Mouse (Mus musculus) kidney, embryonic 16.5 days (tissue): Measurements from ENCODE around the gene Sod3. TPM values are rescaled to one million over a fixed set of nuclear protein-coding genes. Genes with fewer than 3 reads are reported as not detected.
A peak's percentile ranks its signal among the peaks of the same experiment; 100 is the strongest.

ENCODE experiments used
- ATAC-seq: fragments of 200-750 bp; cut with Nextera tagmentation; 2 replicates; pipeline ENCODE4 v1.8.0; 2017; ENCODE audit warnings: moderate TSS enrichment; ENCODE audit not compliant: low FRiP score, low TSS enrichment
- H3K27ac ChIP-seq: fragments of 300-500 bp; sonication (generic); 2 replicates; pipeline ENCODE4 v1.5.1; 2014; ENCODE audit warnings: low read length
- H3K27me3 ChIP-seq: fragments of 300-500 bp; sonication (generic); 2 replicates; pipeline ENCODE4 v1.6.1; 2014; ENCODE audit warnings: low read length, control low read depth, mixed read lengths; ENCODE audit not compliant: insufficient read depth
- H3K36me3 ChIP-seq: fragments of 300-500 bp; sonication (generic); 2 replicates; pipeline ENCODE4 v1.6.1; 2014; ENCODE audit warnings: low read length, control low read depth, mixed read lengths; ENCODE audit not compliant: insufficient read depth
- H3K4me1 ChIP-seq: fragments of 300-500 bp; sonication (generic); 2 replicates; pipeline ENCODE4 v1.6.1; 2014; ENCODE audit warnings: low read length, control low read depth, mixed read lengths; ENCODE audit not compliant: insufficient read depth
- H3K4me2 ChIP-seq: fragments of 300-500 bp; sonication (generic); replicated peaks from 2 replicates; pipeline ENCODE4 v1.6.1; 2014; ENCODE audit warnings: low read depth, low read length
- H3K4me3 ChIP-seq: fragments of 300-500 bp; sonication (generic); 2 replicates; pipeline ENCODE4 v1.5.1; 2014; ENCODE audit warnings: mild to moderate bottlenecking, low read length
- H3K9ac ChIP-seq: fragments of 300-500 bp; sonication (generic); replicated peaks from 2 replicates; pipeline ENCODE4 v1.6.1; 2014; ENCODE audit warnings: low read length
- H3K9me3 ChIP-seq: fragments of 300-500 bp; sonication (generic); 2 replicates; pipeline ENCODE4 v1.6.1; 2016; ENCODE audit warnings: low read length, control low read depth
- WGBS: fragments of 180-500 bp; shearing (Covaris S2); extraction: QIAGEN DNeasy Blood & Tissue Kit; methylation state at CpG from one replicate; pipeline ENCODE4 v1.1.7; 2014; 5-methylcytosine and 5-hydroxymethylcytosine counted together
- polyA plus RNA-seq: library from polyadenylated mRNA; unstranded; fragments of >200 nt; fragmentation: Nextera tagmentation; extraction: Ambion mirVana; gene quantifications from 2 replicates; pipeline ENCODE4 v1.2.1, GENCODE M21; 2015

Gene Sod3
- polyA plus RNA-seq, 1 experiment from 2014 or later = 28.1 TPM

DNA sequence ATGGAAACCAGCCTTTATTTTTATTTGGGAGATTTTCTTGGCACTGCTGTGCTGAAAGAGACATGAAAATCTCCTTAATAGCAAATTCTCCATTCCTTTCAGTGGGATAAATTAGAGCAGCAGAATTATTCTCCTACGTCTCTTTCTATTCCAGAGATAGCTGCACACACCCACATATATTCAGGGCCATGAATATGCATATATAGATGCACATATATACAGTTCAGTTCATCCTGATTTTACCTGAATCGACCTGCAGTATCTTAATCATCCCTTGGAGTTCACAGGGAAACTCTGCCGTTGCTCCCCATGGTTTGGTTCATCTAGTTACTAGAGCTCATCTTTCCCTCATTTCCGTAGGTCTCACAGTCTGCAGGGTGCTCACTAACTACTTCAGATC lies 30.2 kb downstream of the Sod3 start:
- Histone ChIP-seq H3K4me1 (no peaks in the 10 kb centered on the region), H3K9me3 (0 out of 2 replicates have a peak, but pooled peaks cover 4% of the 10 kb centered on the region), H3K4me3 (no peak overlapping the region), H3K4me2 (no peak overlapping the region), H3K27ac (no peak overlapping the region), H3K27me3 (no peaks in the 10 kb centered on the region), H3K9ac (no peak overlapping the region), H3K36me3 (no peaks in the 10 kb centered on the region)
- WGBS = 84% methylated on average over 4 of the region's 4 CpGs
- ATAC-seq = no peak

DNA sequence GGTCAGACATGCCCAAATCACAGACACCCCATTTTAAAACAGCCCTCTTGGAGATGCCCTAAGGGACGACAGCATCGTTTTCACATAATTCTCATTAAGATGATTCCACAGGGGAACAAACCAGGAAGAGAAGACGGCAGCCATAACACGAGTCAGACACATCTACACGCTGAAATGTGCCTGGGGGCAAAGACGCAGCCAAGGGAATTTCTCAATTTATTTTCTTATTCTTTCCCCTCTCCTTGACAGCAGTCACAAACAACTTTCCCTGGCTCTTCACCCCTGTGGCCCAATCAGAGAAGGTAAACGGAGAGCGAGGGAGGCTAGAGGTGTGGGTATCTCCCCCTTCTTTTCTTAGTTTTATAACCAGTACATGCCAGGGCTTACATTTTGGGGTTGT lies 40.8 kb downstream of the Sod3 start:
- 75% methylated on average over 8 of the region's 8 CpGs for WGBS
- Histone ChIP-seq H3K4me2 (no peak overlapping the region), H3K4me3 (no peak overlapping the region), H3K36me3 (no peaks in the 10 kb centered on the region), H3K4me1 (no peaks in the 10 kb centered on the region), H3K27ac (no peak overlapping the region), H3K9ac (no peak overlapping the region), H3K9me3 (no peaks in the 10 kb centered on the region), H3K27me3 (no peaks in the 10 kb centered on the region)
- ATAC-seq = no peak

DNA sequence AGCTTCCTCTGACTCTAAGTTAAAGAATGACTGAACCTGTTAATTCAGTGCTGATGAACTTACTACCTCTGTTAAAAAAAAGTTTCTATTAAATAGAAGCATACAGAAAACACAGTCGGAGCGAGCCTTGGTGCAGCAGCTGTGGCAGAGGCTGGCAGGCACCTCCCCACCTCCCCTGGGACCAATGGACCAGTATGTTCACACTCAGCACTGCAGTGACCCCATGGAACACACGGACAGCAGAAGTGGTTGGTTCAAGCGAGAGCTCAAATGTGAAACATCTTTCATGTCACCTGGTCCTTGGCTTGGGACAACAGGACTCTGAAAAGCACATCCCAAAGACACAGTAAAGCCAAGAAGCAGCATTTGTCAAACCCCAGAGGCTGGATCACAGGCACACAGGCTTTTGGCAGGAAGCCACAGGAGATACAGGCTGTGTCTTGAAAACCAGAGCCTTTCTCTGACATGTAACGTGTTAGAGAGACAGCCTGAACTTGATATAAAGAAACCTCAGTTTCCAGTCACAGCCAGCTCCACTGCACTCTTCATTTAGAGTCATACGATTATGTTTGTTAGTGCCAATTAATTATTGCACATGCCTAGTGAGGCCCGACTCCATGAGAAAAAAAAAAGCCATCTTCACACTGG lies 45.2 kb downstream of the Sod3 start:
- H3K4me3 ChIP-seq = no peak overlapping the region
- H3K9ac ChIP-seq = no peak overlapping the region
- H3K9me3 ChIP-seq = no peaks in the 10 kb centered on the region
- no peak for ATAC-seq
- H3K4me2 ChIP-seq = no peak overlapping the region
- no peaks in the 10 kb centered on the region for H3K4me1 ChIP-seq
- no peaks in the 10 kb centered on the region for H3K36me3 ChIP-seq
- H3K27ac ChIP-seq = no peak overlapping the region
- 77% methylated on average over 7 of the region's 7 CpGs for WGBS
- H3K27me3 ChIP-seq = no peaks in the 10 kb centered on the region

DNA sequence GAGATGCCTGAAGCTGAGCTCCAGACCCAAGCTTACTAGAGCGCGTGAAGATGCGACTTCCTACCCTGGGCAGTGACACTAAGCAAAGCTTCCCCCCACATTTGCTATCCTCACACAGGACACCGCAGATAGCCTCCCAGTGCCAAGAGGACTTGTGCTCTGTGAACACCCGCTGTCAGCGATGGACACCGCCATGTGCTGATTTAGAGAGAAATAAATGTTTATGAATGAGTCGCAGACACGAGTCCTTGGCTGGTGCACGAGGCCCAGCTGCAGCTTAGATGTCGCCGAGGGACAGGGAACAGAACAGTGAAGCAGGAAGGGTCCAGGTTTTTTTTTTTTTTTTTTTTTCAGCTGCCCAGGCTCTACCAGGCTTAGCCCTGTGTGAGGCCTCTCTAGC lies 46.6 kb downstream of the Sod3 start:
- no peaks in the 10 kb centered on the region for H3K27me3 ChIP-seq
- no peak overlapping the region for H3K4me3 ChIP-seq
- H3K27ac ChIP-seq = no peak overlapping the region
- no peaks in the 10 kb centered on the region for H3K4me1 ChIP-seq
- ATAC-seq = no peak
- no peak overlapping the region for H3K9ac ChIP-seq
- 79% methylated on average over 12 of the region's 12 CpGs for WGBS
- no peaks in the 10 kb centered on the region for H3K36me3 ChIP-seq
- no peaks in the 10 kb centered on the region for H3K9me3 ChIP-seq
- no peak overlapping the region for H3K4me2 ChIP-seq

DNA sequence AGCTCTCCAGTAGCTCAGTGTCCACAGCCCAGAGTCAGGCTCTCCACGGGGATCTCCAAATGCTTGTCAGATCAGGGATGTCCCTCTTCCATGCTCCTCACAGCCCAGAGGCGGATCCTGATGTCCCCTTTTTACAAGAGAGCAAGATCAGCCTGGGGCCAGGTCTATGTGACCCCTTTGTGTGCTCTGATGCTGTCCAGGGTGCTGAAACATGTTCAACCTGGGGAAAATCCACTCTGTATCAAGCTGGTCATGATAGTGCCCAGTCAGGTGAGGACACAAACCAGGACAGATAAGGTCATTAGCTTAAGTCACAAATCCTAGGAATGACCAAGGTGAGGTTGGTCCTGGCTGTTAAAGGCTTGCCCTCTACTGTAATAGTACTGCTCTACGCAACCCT lies 48.0 kb downstream of the Sod3 start:
- H3K27ac ChIP-seq = no peak overlapping the region
- H3K9ac ChIP-seq = no peak overlapping the region
- H3K4me2 ChIP-seq = no peak overlapping the region
- no peak overlapping the region for H3K4me3 ChIP-seq
- WGBS = 65% methylated on average over 3 of the region's 3 CpGs
- no peaks in the 10 kb centered on the region for H3K9me3 ChIP-seq
- H3K27me3 ChIP-seq = no peaks in the 10 kb centered on the region
- ATAC-seq = 0 out of 2 replicates have a peak, but pooled peaks have one; percentile 46
- no peaks in the 10 kb centered on the region for H3K4me1 ChIP-seq
- no peaks in the 10 kb centered on the region for H3K36me3 ChIP-seq

DNA sequence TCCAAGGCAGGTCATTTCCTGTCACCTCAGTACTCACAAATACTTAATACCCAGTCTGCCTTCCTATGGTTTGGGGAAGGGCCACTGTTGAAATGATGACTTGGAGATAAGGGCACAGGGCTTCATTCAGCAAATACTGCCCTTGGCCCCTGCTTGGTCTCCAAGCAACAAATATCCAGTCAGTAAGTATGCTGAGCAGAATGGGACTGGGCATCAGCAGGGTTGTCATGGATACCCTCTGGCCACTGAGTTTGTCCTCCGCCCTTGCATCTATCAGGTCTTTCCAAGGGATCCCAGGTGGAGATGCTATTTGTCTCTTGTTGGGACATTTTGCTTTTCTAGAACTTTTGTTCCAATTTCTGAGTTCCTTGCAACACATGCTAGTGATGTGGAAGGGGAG lies 51.6 kb downstream of the Sod3 start:
- Histone ChIP-seq H3K27me3 (no peaks in the 10 kb centered on the region), H3K9ac (no peak overlapping the region), H3K4me1 (no peaks in the 10 kb centered on the region), H3K9me3 (no peaks in the 10 kb centered on the region), H3K4me2 (no peak overlapping the region), H3K36me3 (no peaks in the 10 kb centered on the region), H3K4me3 (no peak overlapping the region), H3K27ac (no peak overlapping the region)
- WGBS = 92% methylated on average over 1 of the region's 1 CpGs
- ATAC-seq = no peak

DNA sequence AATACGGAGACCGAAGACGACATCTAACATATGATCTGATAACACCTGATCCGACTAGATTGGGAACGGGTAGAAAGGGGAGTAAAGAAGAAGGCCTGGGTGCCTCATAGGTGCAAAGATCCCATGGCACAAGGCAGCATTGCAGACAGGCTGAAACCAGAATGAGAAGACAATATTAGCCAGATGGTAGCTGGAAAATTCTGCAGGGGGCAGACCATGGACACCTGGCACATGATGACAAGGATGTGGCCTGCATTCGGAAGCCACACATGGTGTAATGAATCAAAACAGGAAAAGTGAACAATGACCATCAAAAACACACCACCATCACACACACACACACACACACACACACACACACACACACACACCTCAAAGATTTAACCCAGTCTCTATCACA lies 52.3 kb downstream of the Sod3 start:
- Histone ChIP-seq H3K9me3 (no peaks in the 10 kb centered on the region), H3K4me2 (no peak overlapping the region), H3K36me3 (no peaks in the 10 kb centered on the region), H3K27ac (no peak overlapping the region), H3K27me3 (no peaks in the 10 kb centered on the region), H3K4me1 (no peaks in the 10 kb centered on the region), H3K4me3 (no peak overlapping the region), H3K9ac (no peak overlapping the region)
- 83% methylated on average over 6 of the region's 6 CpGs for WGBS
- ATAC-seq = no peak

DNA sequence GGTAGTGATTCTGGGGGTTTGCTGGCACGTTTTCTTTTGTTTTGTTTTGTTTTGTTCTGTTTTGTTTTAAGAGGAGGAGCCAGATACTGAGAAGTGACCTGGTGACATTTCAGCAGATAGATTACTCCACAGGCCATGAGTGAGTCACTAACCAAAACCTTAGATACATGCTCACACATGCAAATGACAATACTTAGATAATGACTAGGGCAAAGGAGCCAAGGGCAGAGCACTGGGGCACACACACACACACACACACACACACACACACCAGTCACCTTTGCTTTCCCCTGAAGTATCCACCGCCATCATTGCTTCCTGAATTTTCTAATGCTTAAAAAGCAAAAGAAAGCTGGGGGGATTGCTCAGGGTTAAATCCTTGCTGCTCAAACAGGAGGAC lies 52.9 kb downstream of the Sod3 start:
- Histone ChIP-seq H3K9me3 (no peaks in the 10 kb centered on the region), H3K4me3 (no peak overlapping the region), H3K4me1 (no peaks in the 10 kb centered on the region), H3K36me3 (no peaks in the 10 kb centered on the region), H3K27me3 (no peaks in the 10 kb centered on the region), H3K9ac (no peak overlapping the region), H3K4me2 (no peak overlapping the region), H3K27ac (no peak overlapping the region)
- ATAC-seq = no peak
- 71% methylated on average over 2 of the region's 2 CpGs for WGBS

Other genes starting within 250 kb of the Sod3 start
- gene Dhx15, start 173.3 kb upstream of the Sod3 start, polyA plus RNA-seq = 187 and 189 TPM in 2 replicates
- gene Ccdc149, start 107.7 kb downstream of the Sod3 start, polyA plus RNA-seq = 3.4 and 3.5 TPM in 2 replicates
- gene Lgi2, start 202.7 kb downstream of the Sod3 start, polyA plus RNA-seq = 2.5 and 2.9 TPM in 2 replicates